Mouse (Mus musculus): Measurements from ENCODE around the gene Hnrnpk. TPM values are rescaled to one million over a fixed set of nuclear protein-coding genes. Genes with fewer than 3 reads are reported as not detected.
"Not testable (repeated sequence)": the region's sequence is repeated elsewhere in the genome, so short reads cannot be mapped to it uniquely, and the experiment has no call there.

Gene Hnrnpk
- polyA plus RNA-seq (2015; fragmentation: Nextera tagmentation; extraction: Ambion mirVana): 751 and 991 TPM in 2 replicates

- H3K27me3 ChIP-seq; ATAC-seq (ENCODE audit: low read depth); H3K9me3 ChIP-seq (replicated peaks); DNase-seq: not testable (repeated sequence)
- peak within 1 kb of the TSS; percentile 81 for H3K4me2 ChIP-seq
- H3K9ac ChIP-seq: peak within 1 kb of the TSS; percentile 99
- peak within 1 kb of the TSS; percentile 95 for H3K4me3 ChIP-seq (replicated peaks)
- H3K36me3 ChIP-seq: peaks cover 24% of the 10 kb centered on the region
- WGBS (ENCODE audit: insufficient replicate concordance): 2% methylated on average over 17 of the region's 17 CpGs
- peak within 1 kb of the TSS; percentile 98 for H3K27ac ChIP-seq
- H3K4me1 ChIP-seq (replicated peaks): peaks cover 39% of the 10 kb centered on the region
Measured at GRCm38 (mm10) chr13:58403243-58403642, at the start of gene Hnrnpk. TSS of gene Hnrnpk (minus strand) at chr13:58403343.

- DNase-seq (no peak), ATAC-seq (ENCODE audit: low read depth) (no peak)
- Histone ChIP-seq H3K4me3 (replicated peaks) (no peak overlapping the region), H3K9ac (no peak overlapping the region), H3K4me1 (replicated peaks) (peaks cover 2% of the 10 kb centered on the region; the same call in 1 of the 2 replicates), H3K36me3 (no peaks in the 10 kb centered on the region), H3K9me3 (replicated peaks) (no peaks in the 10 kb centered on the region), H3K4me2 (0 out of 2 replicates have a peak overlapping the region, but pooled peaks have one; percentile 54), H3K27me3 (peaks cover 82% of the 10 kb centered on the region), H3K27ac (no peak overlapping the region)
- 36% methylated on average over 4 of the region's 4 CpGs for WGBS (ENCODE audit: insufficient replicate concordance)
Measured at GRCm38 (mm10) chr13:58452246-58452645, 49.1 kb upstream of the Hnrnpk start.

GRCm38 (mm10) chr13:58450459-58451182 lies 47.5 kb upstream of the Hnrnpk start:
- Histone ChIP-seq H3K4me3 (replicated peaks) (no peak overlapping the region), H3K9ac (no peak overlapping the region), H3K27me3 (peaks cover 68% of the 10 kb centered on the region), H3K27ac (no peak overlapping the region), H3K4me2 (no peak overlapping the region), H3K4me1 (replicated peaks) (peaks cover 2% of the 10 kb centered on the region; the same call in 1 of the 2 replicates), H3K9me3 (replicated peaks) (no peaks in the 10 kb centered on the region), H3K36me3 (no peaks in the 10 kb centered on the region)
- ATAC-seq (ENCODE audit: low read depth): no peak
- 71% methylated on average over 22 of the region's 22 CpGs for WGBS (ENCODE audit: insufficient replicate concordance)
- no peak for DNase-seq

- WGBS (ENCODE audit: insufficient replicate concordance): 48% methylated on average over 2 of the region's 2 CpGs
- Histone ChIP-seq H3K27ac (no peak overlapping the region), H3K4me1 (replicated peaks) (no peaks in the 10 kb centered on the region), H3K4me3 (replicated peaks) (no peak overlapping the region), H3K9me3 (replicated peaks) (no peaks in the 10 kb centered on the region), H3K4me2 (no peak overlapping the region), H3K9ac (no peak overlapping the region), H3K27me3 (peaks cover 34% of the 10 kb centered on the region), H3K36me3 (no peaks in the 10 kb centered on the region)
- DNase-seq: no peak
- no peak for ATAC-seq (ENCODE audit: low read depth)
Measured at GRCm38 (mm10) chr13:58446541-58446940, 43.4 kb upstream of the Hnrnpk start.

- H3K4me3 ChIP-seq (replicated peaks): no peak overlapping the region
- H3K27me3 ChIP-seq: peaks cover 14% of the 10 kb centered on the region; the same call in 1 of the 2 replicates
- no peak overlapping the region for H3K27ac ChIP-seq
- no peaks in the 10 kb centered on the region for H3K9me3 ChIP-seq (replicated peaks)
- no peak overlapping the region for H3K9ac ChIP-seq
- 24% methylated on average over 7 of the region's 7 CpGs for WGBS (ENCODE audit: insufficient replicate concordance)
- ATAC-seq (ENCODE audit: low read depth) (no peak), DNase-seq (no peak)
- no peaks in the 10 kb centered on the region for H3K4me1 ChIP-seq (replicated peaks)
- H3K4me2 ChIP-seq: no peak overlapping the region
- H3K36me3 ChIP-seq: no peaks in the 10 kb centered on the region
Measured at GRCm38 (mm10) chr13:58443787-58444186, 40.6 kb upstream of the Hnrnpk start.

GRCm38 (mm10) chr13:58443326-58443725 lies 40.2 kb upstream of the Hnrnpk start:
- Histone ChIP-seq H3K36me3 (no peaks in the 10 kb centered on the region), H3K4me2 (no peak overlapping the region), H3K4me3 (replicated peaks) (no peak overlapping the region), H3K9ac (no peak overlapping the region), H3K27ac (no peak overlapping the region), H3K4me1 (replicated peaks) (no peaks in the 10 kb centered on the region), H3K9me3 (replicated peaks) (no peaks in the 10 kb centered on the region), H3K27me3 (peaks cover 14% of the 10 kb centered on the region; the same call in 1 of the 2 replicates)
- WGBS (ENCODE audit: insufficient replicate concordance): 63% methylated on average over 4 of the region's 4 CpGs
- DNase-seq: no peak
- no peak for ATAC-seq (ENCODE audit: low read depth)

GRCm38 (mm10) chr13:58439716-58440115 lies 36.6 kb upstream of the Hnrnpk start:
- H3K36me3 ChIP-seq: no peaks in the 10 kb centered on the region
- WGBS (ENCODE audit: insufficient replicate concordance): 47% methylated on average over 2 of the region's 2 CpGs
- no peak overlapping the region for H3K4me2 ChIP-seq
- H3K4me1 ChIP-seq (replicated peaks): no peaks in the 10 kb centered on the region
- H3K9me3 ChIP-seq (replicated peaks): no peaks in the 10 kb centered on the region
- peaks cover 10% of the 10 kb centered on the region; the same call in 1 of the 2 replicates for H3K27me3 ChIP-seq
- DNase-seq: no peak
- H3K27ac ChIP-seq: no peak overlapping the region
- no peak overlapping the region for H3K9ac ChIP-seq
- H3K4me3 ChIP-seq (replicated peaks): no peak overlapping the region
- ATAC-seq (ENCODE audit: low read depth): no peak

- peaks cover 5% of the 10 kb centered on the region; the same call in 1 of the 2 replicates for H3K27me3 ChIP-seq
Measured at GRCm38 (mm10) chr13:58423061-58423660, 20.0 kb upstream of the Hnrnpk start.

GRCm38 (mm10) chr13:58422242-58422641 lies 19.1 kb upstream of the Hnrnpk start:
- Histone ChIP-seq H3K9me3 (replicated peaks) (no peaks in the 10 kb centered on the region), H3K9ac (no peak overlapping the region), H3K4me3 (replicated peaks) (no peak overlapping the region), H3K4me2 (no peak overlapping the region), H3K4me1 (replicated peaks) (no peaks in the 10 kb centered on the region), H3K27ac (no peak overlapping the region), H3K27me3 (peaks cover 5% of the 10 kb centered on the region; the same call in 1 of the 2 replicates), H3K36me3 (no peaks in the 10 kb centered on the region)
- DNase-seq: no peak
- WGBS (ENCODE audit: insufficient replicate concordance): 48% methylated on average over 4 of the region's 4 CpGs
- no peak for ATAC-seq (ENCODE audit: low read depth)

More at GRCm38 (mm10) chr13:58423061-58423660, 20.0 kb upstream of the Hnrnpk start:
- Histone ChIP-seq H3K4me1 (replicated peaks) (no peaks in the 10 kb centered on the region), H3K36me3 (no peaks in the 10 kb centered on the region), H3K9me3 (replicated peaks) (no peaks in the 10 kb centered on the region), H3K9ac (no peak overlapping the region), H3K4me2 (no peak overlapping the region), H3K4me3 (replicated peaks) (no peak overlapping the region), H3K27ac (no peak overlapping the region)
- DNase-seq (no peak), ATAC-seq (ENCODE audit: low read depth) (no peak)
- WGBS (ENCODE audit: insufficient replicate concordance): 50% methylated on average over 10 of the region's 10 CpGs

- Histone ChIP-seq H3K4me3 (replicated peaks) (no peak overlapping the region), H3K4me2 (no peak overlapping the region), H3K9me3 (replicated peaks) (no peaks in the 10 kb centered on the region), H3K4me1 (replicated peaks) (no peaks in the 10 kb centered on the region), H3K27me3 (peaks cover 4% of the 10 kb centered on the region; the same call in 1 of the 2 replicates), H3K27ac (no peak overlapping the region), H3K36me3 (no peaks in the 10 kb centered on the region), H3K9ac (no peak overlapping the region)
- no peak for DNase-seq
- no peak for ATAC-seq (ENCODE audit: low read depth)
- 69% methylated on average over 4 of the region's 4 CpGs for WGBS (ENCODE audit: insufficient replicate concordance)
Measured at GRCm38 (mm10) chr13:58421026-58421425, 17.9 kb upstream of the Hnrnpk start.

- Histone ChIP-seq H3K27me3 (no peaks in the 10 kb centered on the region), H3K27ac (no peak overlapping the region), H3K4me1 (replicated peaks) (no peaks in the 10 kb centered on the region), H3K36me3 (no peaks in the 10 kb centered on the region), H3K9ac (no peak overlapping the region), H3K4me3 (replicated peaks) (no peak overlapping the region), H3K4me2 (no peak overlapping the region), H3K9me3 (replicated peaks) (no peaks in the 10 kb centered on the region)
- WGBS (ENCODE audit: insufficient replicate concordance): 78% methylated on average over 1 of the region's 1 CpGs
- DNase-seq (no peak), ATAC-seq (ENCODE audit: low read depth) (no peak)
Measured at GRCm38 (mm10) chr13:58419266-58419665, 16.1 kb upstream of the Hnrnpk start.

All from liver, embryonic 13.5 days (tissue).